Mouse (Mus musculus) right cerebral cortex, adult 18-20 months (tissue): ENCODE measurements around the gene Ahcyl2.

Source experiments
- DNase-seq: peaks from one replicate; pipeline ENCODE4 v3.0.0; 2022; ENCODE audit warnings: mixed read lengths

Ahcyl2 gene

DNA sequence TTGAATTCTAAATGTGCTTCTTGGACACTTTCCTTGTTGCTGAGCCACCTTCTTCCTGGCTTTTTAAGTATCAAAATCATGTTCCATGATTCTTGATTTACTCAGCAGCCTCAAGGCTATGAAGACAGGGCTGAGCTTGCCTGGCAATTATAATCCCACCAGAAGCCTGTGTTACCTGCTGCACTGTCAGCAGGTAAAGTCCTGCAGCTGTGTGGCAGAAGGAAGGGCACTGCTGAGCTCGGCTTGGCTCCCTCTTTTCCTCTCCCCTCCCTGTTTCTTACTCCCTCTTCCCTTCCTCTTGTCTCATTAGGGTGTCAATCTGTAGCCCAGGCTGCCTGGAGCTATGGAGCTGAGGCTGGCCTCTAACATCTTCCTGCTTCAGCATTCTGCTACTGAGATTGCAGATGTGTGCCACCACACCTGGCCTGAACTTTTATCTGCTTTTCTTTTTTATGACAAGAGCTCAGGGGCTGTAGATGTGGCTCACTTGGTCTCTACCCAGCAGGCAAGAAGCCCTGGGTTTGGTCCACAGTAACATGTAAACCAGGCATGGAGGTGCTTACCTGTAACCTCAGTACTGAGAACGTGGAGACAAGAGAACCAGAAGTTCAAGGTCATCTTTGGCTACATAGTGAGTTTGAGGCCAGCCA lies 3.0 kb downstream of the Ahcyl2 start:
- no peak for DNase-seq

DNA sequence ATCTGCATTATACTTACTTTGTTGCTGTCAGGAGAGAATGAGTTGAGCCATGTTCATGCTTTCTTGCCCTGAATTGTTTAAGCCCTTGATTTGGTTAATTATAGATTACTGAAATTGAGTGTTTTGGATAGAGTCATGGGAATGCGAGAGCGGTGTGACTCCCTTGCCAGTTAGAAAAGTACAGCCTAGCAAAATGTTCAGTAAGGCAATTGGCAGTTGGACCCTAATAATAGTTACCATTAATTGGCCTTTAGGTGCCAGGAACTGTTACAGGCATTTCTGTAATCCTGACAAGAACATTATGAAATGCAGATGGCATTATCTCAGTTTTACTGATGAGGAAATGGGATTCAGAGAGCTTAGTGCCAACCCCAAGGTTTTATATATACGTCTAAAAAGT lies 4.4 kb downstream of the Ahcyl2 start:
- DNase-seq: no peak

DNA sequence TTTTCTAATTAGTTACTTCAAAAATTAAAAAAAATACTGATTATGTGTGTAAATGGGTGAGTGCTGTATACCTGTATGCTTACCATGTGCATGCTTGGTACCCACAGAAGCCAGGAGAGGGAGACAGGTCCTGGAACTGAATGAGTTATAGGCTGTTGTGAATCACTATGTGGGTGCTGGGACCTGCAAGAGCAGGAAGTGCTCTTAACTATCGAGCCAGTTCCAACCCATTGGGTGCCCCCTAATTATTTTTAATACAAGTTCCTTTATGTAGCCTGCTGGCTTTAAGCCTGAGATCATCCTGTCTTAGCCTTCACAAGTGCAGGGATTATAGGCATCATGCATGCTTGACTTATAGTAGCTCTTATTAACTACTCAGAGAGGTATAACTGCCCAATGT lies 6.3 kb downstream of the Ahcyl2 start:
- DNase-seq: no peak

DNA sequence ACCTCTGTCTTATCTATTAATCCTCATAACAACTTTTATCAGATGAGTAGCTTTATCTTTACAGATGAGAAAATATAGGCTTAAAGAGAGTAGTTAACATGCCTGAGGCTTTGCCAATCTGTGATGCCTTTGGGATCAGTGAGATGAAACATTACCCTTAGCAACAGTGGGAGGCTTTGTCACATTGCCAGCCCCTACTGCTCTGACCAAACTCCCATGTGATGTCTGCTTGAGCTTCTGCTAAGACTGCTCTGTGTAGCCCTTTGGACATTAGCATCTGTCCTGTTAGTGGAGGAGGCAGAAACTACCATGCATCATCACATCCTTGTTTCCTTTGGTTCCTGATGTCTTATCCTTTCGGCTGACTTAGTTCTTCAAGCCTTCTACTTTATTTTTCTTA lies 7.8 kb downstream of the Ahcyl2 start:
- peak; percentile 39 for DNase-seq

DNA sequence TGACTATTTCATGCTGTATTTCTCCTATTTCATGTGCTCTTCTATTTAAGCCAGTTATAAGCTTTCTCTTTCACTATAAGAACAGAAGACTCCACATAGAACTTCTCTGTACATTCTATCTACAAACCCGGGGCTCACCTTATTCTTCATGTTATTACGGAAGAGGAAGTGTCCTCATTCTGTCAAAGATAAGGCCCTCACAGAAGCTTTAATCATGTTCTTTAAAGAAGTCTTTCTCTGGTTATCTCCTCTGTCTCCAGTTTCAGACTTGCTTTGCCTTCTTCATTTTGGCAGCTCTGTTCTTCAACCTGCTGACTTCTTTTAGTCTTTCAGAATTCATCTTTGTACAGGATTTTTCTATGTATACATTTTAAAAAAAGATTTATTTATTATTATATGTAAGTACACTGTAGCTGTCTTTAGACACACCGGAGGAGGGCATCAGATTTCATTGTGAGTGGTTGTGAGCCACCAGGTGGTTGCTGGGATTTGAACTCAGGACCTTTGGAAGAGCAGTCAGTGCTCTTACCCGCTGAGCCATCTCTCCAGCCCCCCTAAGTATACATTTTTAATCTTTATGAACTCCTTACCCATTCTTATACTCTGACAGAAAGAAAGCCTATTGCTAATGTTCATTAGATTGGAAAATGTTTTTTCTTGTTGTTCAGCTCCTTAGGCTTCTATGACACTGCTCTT lies 8.9 kb downstream of the Ahcyl2 start:
- DNase-seq: no peak

DNA sequence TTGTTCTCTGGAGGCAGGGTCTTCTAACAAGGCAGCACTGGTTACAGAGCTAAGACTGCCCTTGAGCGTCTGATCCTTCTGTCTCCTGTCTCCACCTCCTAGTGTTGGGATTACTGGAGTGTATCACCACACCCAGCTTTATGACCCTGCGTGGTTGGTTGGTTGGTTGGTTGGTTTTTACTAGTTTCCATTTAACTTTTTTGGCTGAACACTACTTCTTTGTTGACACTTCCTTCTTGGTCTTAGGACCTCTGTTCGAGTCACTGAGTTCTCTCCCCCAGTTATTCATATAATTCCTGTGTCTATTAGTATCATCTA lies 9.4 kb downstream of the Ahcyl2 start:
- no peak for DNase-seq

DNA sequence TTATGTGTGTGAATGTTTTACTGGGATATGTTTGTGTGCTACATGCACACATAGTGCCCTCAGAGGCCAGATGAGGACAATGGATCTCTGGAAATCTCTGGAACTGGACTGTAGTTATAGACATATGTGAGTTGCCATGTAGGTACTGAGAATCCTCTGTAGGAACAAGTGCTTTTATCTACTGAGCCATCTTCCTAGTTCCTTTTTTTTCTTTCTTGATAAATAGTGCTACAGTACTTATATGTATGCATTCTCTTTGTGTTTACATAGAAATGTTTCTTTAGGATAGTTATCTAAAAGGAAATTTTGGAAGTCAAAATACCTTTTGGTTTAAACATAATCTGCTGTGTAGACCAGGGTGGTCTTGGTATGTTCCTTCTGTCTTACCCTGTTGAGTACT lies 12.3 kb downstream of the Ahcyl2 start:
- no peak for DNase-seq

DNA sequence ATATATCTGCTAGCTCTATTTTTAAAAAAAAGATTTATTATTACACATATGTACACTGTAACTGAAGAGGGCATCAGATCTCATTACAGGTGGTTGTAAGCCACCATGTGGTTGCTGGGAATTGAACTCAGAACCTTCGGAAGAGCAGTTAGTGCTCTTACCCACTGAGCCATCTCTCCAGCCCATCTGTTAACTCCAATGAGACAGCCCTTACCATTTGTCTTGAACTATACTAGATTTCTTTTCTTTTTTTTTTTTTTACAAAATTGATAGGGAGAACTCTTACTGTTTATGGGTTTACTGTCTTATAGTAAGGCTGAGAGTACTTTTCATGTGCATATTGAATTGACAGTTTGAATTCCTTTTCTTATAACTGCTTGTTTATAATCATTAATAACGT lies 12.8 kb downstream of the Ahcyl2 start:
- DNase-seq: no peak

DNA sequence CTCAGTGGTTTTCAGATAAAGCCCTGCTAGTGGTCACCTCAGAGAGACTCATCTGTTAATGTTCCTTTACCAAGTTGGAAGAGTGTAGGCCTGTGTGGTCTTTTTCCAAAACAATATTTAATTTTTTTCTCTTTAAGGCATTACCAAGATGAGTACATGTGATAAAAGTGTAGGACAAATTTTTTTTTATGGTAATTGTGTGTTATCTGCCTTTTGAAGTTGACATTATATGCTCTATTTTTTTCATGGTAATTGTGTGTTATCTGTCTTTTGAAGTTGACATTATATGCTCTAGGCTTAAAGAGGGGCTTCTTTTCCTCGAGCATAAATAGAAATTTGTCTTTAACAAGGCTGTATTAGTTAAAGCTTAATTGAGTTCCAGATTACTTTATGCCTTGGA lies 14.4 kb downstream of the Ahcyl2 start:
- no peak for DNase-seq

DNA sequence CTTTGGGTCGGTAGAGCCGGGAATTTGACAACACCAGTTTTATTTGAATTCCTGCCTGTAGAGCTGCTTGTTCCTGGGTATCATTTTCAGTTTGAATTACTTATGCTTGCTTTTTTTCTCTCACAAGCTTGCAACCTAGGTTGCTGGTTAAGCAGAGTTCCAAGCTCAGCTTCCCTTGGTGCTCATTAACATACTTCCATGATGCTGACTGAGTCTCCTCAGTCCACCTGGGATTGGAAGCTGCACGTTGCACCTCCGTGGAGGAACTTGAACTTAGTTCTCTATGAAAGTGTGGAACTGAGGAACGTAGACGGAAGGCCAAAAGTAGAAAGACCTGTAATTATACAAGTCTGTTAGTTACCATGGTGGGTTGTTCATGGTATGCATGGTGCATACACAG lies 16.1 kb downstream of the Ahcyl2 start:
- no peak for DNase-seq

DNA sequence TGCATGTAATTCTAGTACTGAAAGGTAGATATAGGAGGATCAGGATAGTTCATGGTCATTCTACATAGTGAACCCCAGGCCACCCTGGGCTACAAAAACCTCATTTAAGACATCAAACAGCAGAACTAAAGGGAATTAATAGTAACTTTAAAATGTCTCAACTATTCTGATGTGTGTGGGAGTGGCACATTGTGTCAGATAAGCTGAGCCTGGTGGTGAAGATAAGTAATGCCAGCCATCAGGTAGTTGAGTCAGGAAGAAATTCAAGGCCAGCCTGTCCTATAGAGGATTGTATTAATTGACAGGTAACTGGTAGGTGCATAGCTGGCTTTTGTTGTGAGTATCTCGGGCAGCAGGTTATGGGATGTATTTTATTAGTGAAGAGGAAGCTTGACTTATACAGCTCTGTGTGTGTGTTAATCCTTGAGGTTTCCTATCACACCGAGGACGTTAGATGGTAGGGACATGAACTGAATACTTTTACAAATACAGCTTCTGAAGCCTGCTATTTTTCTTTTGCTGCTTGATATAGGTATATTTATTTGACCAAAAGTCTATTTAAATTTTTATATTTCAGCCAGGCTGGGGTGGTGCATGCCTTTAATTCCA lies 16.7 kb downstream of the Ahcyl2 start:
- DNase-seq: no peak

DNA sequence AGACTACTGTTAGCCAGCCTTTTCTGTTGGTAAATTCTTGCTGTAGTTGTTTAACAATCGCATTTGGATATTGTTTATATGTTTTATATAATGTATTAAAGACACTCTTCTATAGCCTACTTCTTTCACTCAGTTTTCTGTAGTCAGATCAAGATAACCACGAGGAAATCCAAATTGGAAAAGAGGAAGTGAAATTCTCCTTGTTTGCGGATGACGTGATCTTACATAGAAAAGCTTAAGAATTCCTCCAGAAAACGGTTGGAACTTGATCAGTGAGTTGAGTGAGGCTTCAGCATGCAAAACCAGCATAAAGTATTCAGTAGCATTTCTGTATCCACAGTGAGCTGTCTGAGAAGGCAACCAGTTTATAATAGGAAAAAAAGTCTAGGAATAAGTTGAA lies 17.9 kb downstream of the Ahcyl2 start:
- DNase-seq: no peak

DNA sequence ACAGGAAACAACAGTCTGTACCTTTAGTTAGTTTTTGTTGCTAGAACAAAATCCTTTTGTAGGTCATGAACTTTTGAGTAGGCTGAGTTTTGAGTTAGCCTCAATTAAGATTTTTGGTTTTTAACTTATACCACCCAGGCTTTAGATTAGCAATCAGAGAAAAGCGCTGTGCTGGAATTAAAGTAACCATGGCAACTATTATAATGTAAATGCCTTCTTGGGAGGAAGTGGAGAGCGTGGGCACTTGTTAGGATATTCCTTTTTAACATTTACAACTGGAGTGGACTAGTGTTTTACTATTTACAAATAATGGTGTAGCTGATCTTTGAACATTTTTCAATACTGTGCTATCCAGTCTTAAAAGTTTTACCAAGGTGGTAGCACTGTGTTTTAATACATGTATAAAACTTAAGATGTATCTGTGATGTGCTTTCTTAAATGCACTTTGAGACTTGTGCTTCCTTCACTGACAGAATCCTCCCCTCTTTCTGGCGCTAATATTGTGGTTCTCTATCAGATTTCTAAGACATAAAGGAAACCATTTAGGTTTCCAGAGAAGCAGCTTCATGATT lies 21.1 kb downstream of the Ahcyl2 start:
- no peak for DNase-seq

DNA sequence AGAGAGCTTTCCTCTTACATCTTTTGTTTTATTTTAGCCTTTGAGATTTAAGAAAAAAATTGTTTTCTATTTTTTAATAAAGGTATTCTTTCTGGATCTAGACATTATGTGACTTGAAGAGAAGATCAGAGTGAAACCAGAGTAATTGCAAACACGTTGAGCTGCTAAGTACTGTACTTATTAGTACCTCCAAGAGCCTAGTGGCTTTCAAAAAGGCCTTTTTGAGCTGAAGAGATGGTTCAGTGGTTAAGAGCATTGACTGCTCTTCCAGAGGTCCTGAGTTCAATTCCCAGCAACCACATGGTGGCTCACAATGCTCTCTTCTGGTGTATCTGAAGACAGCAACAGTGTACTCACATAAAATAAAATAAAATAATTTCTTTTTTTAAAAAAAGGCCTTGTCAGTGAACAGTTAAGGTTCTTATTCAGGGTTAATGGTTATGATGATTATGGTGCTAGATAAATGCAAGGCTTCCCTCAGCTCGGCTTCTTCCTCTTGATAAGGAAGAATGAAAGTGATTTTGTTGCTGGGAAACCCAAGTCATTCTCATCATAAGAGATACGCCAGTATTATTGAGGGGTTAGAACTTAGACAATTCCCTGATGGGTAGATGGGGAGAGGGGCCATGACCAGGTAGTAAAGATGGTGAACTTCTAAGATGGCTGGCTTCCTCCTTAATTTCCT lies 22.3 kb downstream of the Ahcyl2 start:
- DNase-seq: no peak

DNA sequence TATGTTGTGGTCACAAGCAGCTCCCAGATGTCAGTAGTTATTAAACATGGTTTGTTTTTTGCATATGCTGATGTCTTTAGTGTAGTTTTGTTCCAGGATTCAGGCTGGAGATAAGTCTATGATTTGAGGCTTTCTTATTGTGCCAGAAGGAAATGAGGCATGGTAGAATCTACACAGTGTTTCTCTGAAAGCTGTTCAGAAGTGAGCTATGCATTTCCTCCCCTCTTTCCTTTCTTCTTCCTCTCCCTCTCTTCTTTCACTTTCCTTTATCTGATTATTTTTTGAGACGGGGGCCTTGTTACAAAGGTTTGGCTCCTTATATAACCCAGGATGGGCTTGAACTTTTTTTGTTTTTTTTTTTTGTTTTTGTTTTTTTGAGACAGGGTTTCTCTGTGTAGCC lies 25.7 kb downstream of the Ahcyl2 start:
- no peak for DNase-seq

DNA sequence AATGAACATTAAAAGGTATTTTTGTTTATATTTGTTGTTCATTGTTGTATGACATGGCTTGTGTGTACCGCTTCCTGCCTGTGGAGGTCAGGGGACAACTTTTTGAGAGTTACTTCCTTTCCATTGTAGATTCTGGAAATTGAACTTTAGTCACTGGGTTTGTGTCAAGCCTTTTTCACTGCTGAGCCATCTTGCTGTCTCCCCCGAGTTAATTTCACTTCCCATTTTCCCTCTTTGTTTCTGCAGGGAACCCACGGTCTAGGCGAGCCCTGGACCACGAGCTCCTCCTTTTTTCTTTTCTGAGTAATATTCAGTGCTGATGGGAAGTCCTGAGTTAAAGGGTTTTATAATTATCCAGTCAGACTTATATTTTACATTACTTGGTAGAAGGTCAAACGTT lies 26.8 kb downstream of the Ahcyl2 start:
- no peak for DNase-seq

DNA sequence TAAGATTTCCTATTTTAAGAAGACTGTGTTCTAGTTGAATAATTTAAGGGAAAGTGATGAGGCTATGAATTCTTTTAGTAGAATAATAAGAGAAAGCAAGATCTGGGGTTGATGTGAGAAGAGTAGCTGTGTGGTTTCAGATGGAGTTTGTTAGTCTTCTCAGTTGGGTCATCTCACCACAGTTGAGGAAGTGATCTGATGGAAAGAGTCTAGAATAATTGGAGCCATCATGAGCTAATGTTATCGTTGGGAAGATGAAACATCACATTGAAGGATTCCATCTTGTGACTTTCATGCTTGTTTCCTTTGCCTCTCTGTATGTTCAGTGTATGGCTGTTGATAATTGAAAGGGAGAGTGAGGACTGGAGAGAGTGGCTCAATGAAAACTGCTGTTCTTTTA lies 35.2 kb downstream of the Ahcyl2 start:
- DNase-seq: no peak

DNA sequence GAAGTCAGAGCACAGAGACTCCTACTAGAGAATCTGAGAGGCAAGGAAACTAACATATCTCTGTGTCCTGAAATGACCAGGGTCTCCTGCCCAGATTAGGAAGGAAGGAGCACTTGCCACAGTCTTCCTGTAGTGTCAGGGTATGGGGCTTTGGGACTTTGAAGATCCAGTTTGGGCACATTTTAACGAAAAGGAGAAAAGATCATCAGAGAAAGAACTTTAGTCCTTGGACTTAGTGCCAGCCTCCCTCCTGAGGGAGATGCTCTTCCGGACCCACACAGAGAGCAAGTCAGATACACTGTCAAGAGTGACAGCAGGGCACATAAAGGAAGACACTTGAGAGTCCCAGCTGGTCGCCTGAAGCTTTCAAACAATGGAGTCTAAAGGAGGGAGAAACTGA lies 36.2 kb downstream of the Ahcyl2 start:
- DNase-seq: no peak

DNA sequence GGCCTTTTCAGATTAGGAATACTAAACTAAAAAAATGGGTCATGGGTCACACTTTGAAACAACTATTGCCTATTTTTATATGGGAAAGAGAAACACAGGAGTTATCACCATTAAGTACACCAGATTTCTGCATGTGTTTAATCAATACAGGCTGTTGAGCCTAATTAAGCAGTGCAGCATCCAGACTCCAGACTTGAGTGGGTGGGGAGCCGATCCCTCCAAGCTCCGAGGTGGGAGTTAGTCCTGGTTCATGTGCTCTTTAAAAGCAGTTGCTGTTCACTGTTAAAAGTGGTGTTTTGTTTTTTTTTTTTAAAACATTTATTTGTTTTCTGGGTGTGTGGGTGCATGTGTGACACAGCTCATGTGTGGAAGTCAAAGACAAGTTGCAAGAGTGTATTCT lies 37.6 kb downstream of the Ahcyl2 start:
- DNase-seq: no peak

DNA sequence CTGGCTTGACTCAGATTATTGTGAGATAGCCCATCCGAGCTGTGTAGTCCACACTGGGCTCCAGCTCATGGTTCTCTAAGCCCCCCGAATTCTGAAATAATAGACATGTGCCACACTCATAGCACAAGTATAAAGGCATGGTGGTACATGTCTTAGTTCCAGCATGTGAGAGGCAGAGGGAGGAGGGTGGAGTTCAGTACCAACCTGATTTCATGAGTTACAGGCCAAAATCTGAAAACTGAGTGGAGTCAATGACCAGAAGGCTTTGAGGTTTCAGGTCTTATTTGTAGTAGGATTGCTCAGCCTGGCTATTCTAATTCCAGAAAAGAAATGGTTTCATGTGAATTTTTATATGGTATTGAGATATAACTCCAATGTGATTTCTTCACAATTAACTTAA lies 44.3 kb downstream of the Ahcyl2 start:
- no peak for DNase-seq

DNA sequence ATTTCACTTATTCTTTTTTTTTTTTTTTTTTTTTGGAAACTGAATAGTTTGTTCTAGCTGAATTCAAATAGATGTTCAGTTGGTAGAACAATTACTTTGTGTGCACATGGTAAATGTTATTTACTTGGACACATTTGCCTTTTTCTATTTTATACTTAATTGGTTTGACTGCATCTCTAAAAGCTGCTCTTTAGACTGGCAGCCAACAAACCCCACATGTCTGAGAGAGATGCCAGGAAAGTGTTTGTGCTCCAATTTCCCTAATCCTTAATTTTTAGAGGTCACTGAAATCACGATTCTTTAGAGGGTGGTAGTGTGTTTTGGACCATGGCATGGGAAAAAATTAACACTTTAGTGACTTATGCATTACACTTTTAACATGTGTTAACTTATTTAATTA lies 44.8 kb downstream of the Ahcyl2 start:
- no peak for DNase-seq

DNA sequence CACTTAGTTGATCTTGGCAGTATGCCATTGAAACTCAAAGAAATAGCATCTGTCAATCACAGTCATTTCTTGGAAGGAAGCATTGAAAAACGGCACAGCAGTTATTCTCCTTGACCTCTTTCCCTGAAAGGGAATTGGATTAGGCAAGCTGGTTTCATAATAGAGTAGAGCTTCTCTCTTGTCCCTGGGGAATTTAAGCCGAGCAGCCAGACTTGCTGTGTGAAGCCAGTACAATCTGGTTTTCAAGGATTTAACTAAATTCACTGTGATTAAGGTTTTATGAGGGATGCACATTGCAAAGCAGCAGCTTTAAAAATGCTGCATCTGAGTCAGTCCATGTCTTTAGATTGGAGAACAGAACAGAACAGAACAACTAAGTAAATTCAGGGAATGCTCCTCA lies 46.8 kb downstream of the Ahcyl2 start:
- DNase-seq: peak; percentile 48

DNA sequence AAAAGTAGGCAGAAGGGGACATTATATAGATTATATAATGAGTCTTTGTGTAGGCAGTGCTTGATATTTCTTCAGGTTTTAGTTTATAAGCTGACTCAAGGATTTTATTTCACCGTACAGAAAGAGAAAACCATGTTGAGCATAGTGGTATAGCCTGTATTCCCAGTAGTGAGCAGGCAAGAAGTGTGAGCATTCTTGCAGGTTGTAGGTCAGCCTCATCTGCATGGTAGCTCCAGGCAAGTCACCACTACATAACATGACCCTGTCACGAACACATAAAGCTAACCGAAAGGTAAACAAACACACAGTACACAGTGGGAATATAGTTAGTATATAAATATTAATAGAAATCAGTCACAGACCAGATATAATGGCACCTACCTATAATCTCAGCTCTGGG lies 47.2 kb downstream of the Ahcyl2 start:
- DNase-seq: no peak

DNA sequence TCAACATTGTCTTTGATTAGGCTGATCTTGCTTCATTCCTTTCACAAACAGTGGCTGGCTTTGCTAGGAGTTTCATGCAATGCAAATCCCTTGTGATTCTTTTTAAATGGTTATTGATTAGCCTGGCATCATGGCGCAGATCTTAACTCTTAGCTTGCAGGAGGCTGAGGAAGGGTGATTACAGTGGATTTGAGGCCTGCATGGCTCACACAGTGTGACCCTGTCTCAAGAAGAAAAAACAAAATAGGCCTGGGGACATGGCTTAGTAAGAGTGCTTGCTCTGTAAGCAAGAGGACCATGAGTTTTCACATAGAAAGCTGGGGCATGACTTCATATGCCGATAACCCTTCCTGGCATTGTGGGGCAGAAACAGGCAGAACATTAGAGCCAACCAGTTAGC lies 47.8 kb downstream of the Ahcyl2 start:
- no peak for DNase-seq
